Mouse (Mus musculus) urinary bladder, postnatal 14 days (tissue): ENCODE results near the gene Plekho1.
A peak's percentile ranks its signal among the peaks of the same experiment; 100 is the strongest.
"Not testable (repeated sequence)": the region's sequence is repeated elsewhere in the genome, so short reads cannot be mapped to it uniquely, and the experiment has no call there.

Experiments
- DNase-seq: peaks from one replicate; pipeline ENCODE4 v3.0.0; 2021; ENCODE audit warnings: low spot score

Gene Plekho1

DNA sequence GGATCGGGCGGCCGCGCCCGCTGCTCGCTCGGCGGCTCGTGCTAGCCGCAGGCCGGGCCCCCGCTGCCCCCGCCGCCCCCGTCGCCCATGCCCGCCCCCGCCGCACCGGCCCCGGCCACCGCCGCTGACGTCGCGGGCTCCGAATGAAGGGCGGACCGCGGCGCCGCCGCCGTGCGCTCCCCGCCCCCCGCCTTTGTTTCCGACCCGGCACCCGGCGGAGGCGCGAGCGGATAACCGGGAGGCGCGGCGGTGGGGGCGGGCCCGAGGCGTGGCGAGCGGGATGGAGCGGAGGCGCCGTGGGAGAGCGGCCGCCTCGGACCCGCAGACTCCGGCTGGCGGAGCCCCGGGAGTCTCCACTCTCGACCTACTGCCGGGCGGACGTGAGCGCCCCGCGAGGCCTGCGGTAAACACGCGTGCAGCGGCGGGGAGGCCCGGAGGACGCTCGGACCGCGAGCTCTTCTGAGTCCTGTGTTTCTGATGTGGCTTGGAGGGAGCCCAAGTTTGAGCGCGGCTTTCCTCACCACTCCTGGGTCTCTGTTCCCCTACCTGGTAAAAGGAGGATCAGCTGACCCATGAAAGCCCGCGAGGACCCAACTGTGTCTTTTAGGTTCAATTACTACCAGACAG, at the start of gene Plekho1:
Gene Plekho1 (minus strand): TSS at position 200 of the 627 bp plus-strand sequence.
- DNase-seq, result peak; percentile 58

DNA sequence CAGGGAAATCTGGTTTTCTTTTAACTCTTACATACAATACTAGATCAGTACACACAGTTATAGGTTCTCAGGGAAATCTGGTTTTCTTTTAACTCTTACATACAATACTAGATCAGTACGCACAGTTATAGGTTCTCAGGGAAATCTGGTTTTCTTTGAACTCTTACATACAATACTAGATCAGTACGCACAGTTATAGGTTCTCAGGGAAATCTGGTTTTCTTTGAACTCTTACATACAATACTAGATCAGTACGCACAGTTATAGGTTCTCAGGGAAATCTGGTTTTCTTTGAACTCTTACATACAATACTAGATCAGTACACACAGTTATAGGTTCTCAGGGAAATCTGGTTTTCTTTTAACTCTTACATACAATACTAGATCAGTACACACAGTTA, 48.8 kb upstream of the Plekho1 start:
- DNase-seq, result not testable (repeated sequence)

DNA sequence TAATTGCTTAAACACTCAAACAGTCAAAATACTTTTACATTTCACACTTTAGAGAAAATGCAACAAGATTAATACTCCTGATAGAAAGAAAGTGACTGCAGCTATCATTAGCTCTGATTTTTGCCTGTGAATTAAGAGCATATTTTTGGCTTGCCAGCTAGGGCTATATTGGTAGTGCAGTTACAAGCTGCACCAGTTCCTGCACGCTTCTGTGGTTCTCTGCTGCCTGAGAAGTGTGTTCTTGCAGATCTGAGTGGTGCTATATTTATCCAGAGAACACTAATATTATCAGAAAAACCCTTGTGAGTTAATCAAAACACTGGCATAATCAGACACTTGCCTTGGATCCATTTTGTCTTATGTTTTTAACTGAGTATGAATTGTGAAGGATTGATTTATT, 47.3 kb upstream of the Plekho1 start:
- DNase-seq, result no peak

DNA sequence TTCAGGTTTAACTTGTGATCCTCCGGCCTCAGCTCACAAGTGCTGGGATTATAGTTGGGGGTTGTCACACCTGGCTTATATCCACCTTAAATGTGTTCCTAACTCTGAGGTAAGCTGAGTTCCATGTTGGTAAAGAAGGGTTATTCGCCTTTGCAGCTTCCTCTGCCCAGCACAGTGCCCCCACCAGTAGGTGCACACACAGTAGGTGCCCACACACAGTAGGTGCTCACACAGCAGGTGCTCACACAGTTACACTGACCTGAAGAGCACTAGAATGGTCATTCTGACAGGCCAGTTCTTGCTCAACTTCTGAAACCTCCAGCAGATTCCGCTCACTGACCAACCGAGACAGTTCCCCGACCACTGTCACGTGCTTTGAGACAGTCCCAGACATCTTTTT, 45.3 kb upstream of the Plekho1 start:
- DNase-seq, result no peak

DNA sequence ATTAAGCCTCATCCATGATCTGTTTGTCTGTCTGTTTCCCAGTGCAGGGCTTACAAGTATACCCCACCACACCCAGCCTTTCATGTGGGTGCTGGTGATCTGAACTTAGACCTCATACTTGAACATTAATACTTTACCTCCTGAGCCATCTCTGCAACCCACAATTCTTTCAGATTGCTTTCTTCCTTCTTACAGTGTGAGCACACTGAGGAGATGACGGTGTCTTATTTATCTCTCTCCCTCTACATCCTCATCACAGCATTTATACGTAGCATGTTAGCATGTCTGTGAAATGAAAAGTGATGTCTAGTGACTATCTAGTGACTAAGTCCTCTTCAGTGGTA, 44.8 kb upstream of the Plekho1 start:
- no peak for DNase-seq

DNA sequence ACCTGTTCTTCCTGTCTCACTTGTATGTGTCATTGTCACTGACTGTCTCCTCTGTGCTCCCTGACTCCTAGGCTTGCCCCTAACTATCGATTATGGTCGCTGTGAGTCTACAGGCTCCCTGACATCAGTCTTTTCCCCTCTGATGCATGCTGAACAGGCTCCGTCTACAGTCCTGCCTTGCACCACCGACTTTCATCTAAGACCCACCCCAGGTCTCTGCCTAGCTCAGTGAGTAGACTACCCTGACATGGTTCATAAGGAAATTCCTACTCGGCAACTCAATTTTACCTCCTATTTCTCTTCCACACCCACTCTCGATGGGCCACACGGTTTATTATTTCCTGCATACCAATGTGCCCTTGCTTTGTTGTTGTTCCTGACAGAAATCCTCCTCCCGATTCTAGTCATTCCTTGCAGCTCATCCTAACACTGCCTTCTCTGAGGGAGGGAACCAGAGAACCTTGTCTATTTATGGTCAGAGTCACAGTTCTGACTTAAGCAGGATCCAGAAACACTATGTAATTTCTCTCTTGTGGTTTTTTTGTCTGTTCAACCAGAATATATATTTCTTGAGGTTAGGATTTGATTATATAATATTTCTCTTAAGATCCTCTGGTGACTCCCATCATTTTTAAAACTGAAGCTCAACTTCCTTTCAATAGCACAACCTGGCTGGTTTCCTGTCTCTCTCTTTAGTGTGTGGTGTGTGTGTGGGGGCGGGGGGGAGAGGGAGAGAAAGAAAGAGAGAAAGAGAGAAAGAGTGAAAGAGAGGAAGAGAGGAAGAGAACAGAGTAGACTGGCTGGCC, 44.3 kb upstream of the Plekho1 start:
- no peak for DNase-seq

DNA sequence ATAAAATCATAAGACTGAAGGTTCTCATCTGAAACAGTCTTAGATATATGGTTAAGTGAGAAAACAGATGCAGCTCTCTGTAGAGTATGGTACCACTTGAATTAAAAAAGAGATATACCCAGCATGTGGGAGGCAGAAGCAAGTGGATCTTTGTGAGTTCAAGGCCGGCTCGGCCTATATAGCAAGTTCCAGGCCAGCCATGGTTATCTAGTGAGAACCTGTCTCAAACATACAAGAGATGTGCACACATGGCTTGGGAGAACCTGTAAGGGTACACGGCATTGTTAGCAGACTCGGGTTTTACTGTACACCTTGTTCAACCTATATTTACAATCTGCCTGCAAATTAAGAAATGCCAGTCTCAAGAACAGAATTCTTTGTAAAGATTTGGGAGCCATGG, 43.0 kb upstream of the Plekho1 start:
- no peak for DNase-seq

DNA sequence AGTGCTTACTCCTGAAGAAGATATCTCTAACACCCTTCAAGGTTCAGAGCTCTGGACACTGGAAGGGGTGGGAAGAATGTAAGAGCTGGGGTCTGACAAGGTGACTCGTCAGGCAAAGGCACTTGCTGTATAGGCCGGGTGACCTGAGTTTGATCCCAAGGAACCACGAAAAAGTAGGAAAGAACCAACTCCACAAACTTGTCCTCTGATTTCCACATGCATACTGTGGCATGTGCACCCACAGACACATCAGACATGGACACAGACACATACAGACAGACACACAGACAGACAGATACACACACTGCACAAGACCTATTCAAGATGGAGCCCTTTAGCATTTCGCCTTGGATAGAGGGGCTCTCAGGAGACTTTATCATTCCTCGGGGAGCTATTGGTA, 42.4 kb upstream of the Plekho1 start:
- no peak for DNase-seq

DNA sequence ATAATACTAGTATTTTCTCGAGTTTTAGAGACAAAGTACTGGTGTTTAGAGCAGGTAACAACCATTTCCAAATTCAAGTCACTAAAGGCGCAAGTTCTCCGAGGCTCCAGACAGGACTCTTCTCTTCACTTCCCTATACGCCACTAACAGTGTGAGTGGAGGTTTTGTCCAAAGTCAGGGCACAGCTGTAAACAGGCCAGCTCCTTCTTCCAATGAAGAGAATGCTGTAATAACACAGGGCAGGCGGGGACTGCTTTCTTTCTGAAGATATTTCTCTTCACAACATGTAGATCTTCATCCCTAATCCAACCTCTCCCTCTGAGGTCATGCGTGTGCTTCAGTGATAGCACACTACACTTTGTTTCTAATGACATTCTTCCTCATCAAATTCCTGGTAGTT, 41.0 kb upstream of the Plekho1 start:
- DNase-seq, result no peak

DNA sequence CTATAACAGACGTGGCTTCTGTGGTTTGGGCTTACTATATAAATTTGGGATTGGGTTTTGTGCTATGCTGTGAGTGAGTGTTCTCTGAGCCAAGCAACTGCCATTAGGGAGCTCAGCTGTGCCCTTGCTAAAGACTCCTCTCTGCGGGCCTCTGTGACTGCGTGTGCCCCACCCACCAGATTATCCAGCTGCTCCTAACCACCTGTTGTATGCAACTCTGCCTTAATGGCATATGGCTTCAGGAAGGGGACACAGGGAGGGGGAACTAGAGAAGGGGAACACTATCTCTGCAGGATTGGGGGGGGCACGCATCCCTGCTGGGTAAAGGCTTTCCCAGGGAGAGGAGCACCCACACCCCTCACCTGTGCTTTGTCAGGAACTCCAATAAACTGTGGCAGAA, 37.2 kb upstream of the Plekho1 start:
- DNase-seq, result no peak

DNA sequence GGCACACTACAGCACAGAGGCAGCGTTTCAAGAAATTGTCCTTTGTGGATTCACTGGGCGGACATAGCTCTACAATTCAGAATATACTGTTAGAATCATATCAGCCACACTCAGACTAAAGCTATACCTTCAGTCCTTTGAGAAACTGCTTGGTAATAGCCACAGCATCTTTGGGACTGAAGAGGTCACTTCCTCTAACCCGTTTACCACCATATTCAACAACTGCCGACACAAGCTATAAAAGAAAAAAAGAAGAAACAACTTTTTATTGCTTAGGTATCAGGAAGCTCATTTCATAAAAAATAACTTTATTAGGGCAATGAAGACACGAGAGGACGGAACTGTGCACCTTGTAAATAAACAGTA, 36.8 kb upstream of the Plekho1 start:
- DNase-seq, result no peak

DNA sequence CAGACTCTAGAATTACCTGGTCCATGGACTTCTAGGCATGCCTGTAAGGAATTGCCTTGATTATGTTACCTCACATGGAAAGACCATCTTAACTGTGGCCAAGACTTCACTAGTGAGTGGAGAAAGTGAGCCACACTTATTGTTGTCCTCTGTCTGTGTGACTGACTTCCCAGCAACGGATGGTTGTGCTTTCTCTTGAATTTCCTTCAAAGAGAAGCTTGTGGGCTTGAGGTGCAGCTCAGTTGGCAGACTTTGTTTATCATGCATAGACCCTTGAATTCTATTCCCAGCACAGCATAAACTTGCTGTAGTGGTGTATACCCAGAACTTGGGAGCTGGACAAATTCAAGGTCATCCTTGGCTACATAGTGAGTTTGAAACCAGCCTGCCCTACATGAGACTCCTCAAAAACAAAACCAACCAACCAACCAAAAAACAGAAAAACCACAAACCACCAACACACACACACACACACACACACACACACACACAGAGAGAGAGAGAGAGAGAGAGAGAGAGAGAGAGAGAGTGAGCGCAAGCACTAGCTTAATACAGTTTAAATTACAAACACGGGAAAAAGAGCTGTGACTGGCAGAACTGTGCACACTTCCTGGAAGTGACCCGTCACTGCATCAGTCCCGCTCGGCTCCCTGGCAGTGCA, 36.3 kb upstream of the Plekho1 start:
- DNase-seq, result no peak

DNA sequence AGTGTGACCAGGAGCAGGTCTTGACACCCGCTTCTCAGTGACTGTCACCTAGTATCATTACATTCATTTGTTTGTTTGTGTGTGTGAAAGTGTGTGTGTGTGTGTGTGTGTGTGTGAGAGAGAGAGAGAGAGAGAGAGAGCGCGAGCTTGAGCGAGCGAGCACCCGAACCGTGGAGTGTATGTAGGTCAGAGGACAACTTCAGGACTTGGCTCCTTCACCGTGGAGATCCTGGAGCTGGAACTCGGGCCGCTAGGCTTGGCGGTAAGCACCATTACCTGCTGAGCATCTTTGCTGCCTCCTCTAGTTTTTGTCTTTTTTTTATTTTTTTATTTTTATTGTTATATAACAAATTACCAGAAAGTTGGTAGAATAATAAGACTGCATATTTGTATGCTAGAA, 34.0 kb upstream of the Plekho1 start:
- no peak for DNase-seq

DNA sequence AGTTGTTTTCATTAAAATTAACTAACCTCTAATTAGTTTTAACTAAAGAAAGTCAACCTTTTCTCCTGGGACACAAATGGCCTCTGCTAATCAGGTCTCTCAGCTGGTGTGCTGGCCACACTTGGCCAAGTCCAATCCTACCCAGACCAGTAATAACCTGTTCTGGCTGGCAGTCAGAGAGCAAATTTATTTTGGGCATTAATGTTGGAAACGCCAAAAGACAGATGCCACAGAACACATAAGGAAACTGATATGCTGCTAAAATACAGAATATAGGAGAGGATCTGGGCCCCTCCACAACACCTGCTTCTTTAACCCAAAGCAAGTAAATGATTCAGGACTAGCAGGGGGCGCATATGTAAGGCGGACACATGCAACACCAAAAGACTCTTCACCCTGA, 33.5 kb upstream of the Plekho1 start:
- DNase-seq, result no peak

DNA sequence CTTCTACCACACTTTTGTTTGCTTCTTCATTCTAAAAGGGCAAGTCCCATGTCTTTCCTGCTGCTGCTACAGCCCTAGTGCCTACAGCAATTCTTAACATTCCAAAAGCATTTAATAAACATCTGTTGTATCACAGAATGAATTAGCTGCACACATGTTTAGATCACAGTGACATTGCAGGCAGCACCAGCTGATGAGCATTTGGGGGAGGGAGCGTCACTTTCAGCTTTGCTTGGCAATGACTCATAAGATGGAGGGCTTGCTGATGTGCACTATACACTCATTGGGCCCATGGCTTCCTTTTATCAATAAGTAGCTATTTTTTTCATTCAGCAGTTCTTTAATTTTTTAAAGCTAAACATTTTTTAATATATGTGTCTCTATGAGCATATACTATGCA, 32.1 kb upstream of the Plekho1 start:
- DNase-seq, result no peak

DNA sequence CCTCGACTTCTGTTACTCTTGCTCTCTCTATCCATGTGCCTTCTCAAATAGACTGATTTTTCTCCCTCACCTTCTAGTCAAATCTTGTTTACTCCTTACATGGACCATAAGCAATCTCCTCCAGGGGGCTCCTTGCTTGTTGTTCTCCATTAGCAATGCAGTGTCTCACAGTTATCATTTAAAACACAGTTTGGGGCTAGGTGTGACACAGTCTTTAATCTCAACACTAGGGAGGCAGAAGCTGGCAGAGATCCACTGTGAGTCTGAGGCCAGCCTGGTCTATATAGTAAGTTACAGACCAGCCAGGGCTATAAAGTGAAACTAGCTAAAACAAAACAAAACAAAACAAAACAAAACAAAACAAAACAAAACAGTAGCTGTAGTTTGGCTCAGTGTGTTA, 31.3 kb upstream of the Plekho1 start:
- no peak for DNase-seq

DNA sequence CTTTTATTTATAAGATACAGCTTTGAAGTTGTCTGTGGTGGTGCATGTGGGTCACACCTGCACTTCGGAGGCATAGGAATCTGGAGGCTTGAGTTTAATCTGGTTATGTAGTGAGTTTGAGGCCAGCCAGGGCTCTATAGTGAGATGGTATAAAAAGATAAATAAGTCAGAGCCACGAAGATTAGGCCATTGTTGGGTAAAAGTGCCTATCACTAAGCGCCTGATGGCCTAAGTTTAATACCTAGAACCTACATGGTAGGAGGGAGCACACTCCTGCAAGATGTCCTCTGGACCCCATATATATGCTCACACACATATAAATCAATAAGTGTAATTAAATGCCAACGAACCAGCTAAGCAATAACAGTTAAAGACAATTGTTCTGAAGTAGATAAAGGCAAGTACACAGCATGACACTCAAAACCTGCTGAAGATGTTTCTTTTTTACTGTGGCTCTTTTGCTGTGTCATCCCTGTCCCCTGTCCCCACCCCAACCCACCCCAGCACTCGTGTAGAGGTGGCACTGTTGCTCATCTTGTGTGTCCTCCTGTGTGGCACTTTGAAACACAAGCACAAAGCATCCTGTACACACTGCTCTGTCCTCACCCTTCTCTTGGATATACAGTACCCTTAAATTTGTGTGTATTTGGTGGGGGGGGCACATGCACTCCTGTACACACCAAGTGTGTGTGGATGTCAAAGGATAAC, 25.8 kb upstream of the Plekho1 start:
- no peak for DNase-seq

DNA sequence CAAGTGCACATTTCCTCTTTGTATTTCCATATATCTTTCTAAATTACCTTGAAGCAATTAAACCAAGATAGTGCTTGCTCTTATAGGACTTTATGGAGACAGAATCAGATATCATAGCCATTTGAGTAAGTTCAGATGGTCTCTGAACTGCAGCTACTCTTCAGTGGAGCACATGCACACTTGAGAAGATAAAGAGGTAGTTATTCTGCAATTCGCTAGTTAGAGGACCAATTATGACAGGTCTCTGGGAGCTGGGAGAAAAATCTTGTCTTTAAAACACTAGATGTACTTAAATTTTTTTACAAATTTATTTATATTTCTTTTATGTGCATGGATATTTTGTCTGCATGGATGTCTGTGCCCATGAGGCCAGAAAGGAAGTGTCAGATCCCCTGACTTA, 24.9 kb upstream of the Plekho1 start:
- no peak for DNase-seq

DNA sequence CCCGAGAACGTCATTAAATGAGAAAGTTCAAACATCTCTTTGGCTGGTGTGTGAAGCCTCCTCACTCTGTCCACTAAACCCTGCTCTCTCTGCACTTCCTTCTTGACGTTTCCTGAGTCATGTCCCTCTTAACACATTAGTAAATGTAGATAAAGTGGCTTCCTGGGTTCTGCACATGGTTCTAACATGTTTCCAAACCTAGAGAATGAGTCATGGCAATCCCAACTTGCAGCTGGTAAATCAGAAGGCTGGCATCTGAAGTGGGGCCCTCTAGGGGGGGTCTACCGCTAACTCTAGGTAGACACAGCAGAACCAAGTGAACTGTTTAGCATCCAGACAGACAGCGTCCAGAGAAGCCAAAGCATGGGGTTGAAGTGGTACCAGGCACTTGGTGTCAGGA, 21.7 kb upstream of the Plekho1 start:
- peak; percentile 34 for DNase-seq

DNA sequence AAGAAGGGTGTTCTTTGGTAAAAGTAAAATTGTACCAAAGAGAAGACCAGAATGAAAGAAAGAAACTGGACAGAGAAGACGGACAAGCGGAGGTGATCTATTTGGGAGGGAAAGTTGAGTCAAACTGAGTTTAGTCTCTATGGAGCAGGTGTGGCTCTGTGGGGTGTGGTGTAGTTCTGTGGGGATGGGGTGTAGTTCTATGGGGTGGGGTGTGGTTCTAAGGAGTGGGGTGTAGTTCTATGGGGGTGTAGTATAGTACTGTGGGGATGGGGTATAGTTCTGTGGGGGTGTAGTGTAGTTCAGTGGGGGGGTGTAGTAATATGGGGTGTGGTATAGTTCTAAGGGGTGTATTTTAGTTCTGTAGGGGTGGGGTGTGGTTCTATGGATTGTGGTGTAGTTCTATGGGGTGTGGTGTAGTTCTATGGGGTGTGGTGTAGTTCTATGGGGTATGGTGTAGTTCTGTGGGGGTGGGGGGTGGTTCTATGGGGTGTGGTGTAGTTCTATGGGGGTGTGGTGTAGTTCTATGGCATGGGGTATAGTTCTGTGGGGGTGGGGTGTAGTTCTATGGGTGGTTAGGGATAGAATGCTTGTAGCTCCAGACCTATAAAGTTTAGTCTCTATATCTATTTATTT, 20.6 kb upstream of the Plekho1 start:
- DNase-seq, result no peak

DNA sequence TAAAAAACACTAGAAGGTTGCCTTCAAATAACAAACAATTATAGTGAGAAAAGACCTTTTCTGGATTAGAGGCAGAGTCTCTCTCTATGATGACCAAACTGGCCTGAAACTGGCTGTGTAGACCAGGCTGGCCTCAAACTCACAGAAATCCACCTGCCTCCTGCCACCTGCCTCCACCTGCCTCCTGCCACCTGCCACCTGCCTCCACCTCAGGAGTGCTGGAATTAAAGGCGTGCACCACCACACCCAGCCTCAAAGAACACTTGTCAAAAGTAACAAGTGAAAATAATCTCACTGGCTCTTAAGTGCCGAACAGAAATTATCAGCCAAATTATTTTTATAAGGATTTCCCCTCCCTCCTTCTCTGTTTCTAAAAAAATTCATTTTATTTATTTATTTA, 19.9 kb upstream of the Plekho1 start:
- DNase-seq, result no peak

DNA sequence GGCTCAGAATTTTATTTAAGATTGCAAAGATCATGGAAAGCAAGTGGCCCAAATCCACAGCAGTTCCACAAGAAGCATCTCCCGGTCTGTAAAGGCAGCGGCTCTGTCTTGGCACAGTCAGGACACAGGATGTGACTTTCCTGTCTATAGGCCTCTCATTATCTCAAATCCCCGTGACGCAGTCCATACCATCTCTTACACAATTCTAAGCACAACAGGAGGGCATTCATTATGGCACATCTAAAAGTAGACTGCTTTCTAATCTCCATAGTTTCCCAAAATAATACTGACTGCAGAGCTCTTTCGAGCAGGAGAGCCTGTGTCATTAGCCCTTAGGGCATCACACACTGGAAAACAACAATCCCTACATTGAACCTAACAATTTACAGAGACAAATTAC, 17.0 kb upstream of the Plekho1 start:
- no peak for DNase-seq

DNA sequence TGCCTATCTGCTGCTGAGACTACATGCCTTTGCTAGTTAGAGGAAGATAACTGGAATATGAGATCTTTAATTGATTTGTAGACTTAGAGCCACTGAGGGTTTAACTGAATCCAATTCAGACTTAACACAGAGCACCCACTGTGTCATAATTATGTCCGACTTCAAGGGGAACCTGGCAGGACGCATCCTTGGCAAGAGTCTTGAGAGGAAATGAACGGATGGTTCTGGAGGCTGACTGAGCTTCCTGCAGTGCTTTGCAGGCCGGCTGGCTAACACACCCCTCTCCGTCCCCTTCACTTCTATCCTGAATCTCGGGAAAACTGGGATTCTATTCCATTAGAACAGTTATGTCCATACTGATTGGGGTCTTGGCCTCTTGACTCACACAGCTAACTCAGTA, 12.7 kb upstream of the Plekho1 start:
- DNase-seq, result no peak
